Mouse (Mus musculus): ENCODE results near the gene Nrxn1. TPM values are rescaled to one million over a fixed set of nuclear protein-coding genes. Genes with fewer than 3 reads are reported as not detected.

The Nrxn1 gene
- polyA plus RNA-seq, 1 experiment from 2014 or later: 25.7 TPM

DNA sequence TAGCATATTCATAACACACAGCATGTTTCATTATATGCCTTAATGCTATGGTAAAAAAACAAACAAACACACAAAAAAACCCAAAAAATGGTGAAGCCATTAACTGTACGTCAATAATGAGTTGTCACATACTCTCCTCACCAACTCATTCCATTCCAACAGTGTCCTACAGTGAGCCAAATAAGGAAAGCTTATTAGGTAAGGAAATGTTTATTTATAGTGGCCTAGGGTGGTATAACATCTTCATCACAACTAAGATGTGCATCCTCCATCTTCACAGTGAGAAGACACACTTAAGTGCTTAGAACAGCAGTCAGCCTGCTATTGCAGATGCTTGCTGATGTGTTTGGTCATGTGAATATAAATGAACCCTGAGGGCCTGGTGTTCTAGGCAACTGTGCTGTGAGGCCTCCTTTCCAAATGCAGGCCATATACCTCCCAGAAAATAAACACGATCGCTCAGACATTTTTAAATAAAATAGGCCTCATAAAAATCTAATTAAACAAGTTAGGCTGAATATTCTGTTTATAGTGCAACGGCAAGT, 454.6 kb downstream of the Nrxn1 start:
- ATAC-seq (ENCODE audit: insufficient read depth, low FRiP score, low TSS enrichment) (no peak), DNase-seq (ENCODE audit: low spot score) (no peak)
- H3K9me3 ChIP-seq (ENCODE audit: control insufficient read depth, low read length): no peaks in the 10 kb centered on the region
- no peak overlapping the region for H3K4me3 ChIP-seq (ENCODE audit: low read depth, low read length)
- H3K9ac ChIP-seq (ENCODE audit: low read length): no peak overlapping the region
- no peaks in the 10 kb centered on the region for H3K4me1 ChIP-seq (ENCODE audit: control insufficient read depth, insufficient read depth, low read length)
- H3K4me2 ChIP-seq (ENCODE audit: low read depth): no peak overlapping the region
- H3K36me3 ChIP-seq (ENCODE audit: control insufficient read depth, insufficient read depth, low read length): no peaks in the 10 kb centered on the region
- no peaks in the 10 kb centered on the region for H3K27me3 ChIP-seq (ENCODE audit: control insufficient read depth, insufficient read depth, low read length)
- no peak overlapping the region for H3K27ac ChIP-seq (ENCODE audit: low read depth, low read length)
- 89% methylated on average over 4 of the region's 4 CpGs for WGBS

DNA sequence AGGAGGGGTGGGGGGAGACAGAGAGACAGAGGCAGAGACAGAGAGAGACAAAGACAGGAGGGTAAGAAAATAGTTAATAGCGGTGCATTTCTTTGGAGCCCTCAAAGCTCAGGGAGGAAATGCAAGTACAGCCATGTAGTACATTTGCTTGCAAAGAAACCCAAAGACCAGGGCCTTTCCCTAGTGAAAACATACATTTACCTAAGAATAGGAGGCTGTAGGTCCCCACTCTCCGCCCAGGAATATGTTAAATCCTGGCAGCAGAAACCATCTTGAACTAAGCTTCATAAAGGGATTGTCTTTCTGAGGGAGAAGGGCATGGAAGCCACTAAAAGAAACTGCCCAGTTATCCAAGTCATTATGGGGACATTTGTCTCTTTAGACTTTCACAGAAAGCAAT, 461.5 kb downstream of the Nrxn1 start:
- H3K4me3 ChIP-seq (ENCODE audit: low read depth, low read length): no peak overlapping the region
- no peak overlapping the region for H3K27ac ChIP-seq (ENCODE audit: low read depth, low read length)
- no peaks in the 10 kb centered on the region for H3K9me3 ChIP-seq (ENCODE audit: control insufficient read depth, low read length)
- no peaks in the 10 kb centered on the region for H3K4me1 ChIP-seq (ENCODE audit: control insufficient read depth, insufficient read depth, low read length)
- ATAC-seq (ENCODE audit: insufficient read depth, low FRiP score, low TSS enrichment): no peak
- H3K27me3 ChIP-seq (ENCODE audit: control insufficient read depth, insufficient read depth, low read length): no peaks in the 10 kb centered on the region
- H3K36me3 ChIP-seq (ENCODE audit: control insufficient read depth, insufficient read depth, low read length): no peaks in the 10 kb centered on the region
- H3K4me2 ChIP-seq (ENCODE audit: low read depth): no peak overlapping the region
- WGBS: 38% methylated on average over 2 of the region's 2 CpGs
- no peak for DNase-seq (ENCODE audit: low spot score)
- no peak overlapping the region for H3K9ac ChIP-seq (ENCODE audit: low read length)

DNA sequence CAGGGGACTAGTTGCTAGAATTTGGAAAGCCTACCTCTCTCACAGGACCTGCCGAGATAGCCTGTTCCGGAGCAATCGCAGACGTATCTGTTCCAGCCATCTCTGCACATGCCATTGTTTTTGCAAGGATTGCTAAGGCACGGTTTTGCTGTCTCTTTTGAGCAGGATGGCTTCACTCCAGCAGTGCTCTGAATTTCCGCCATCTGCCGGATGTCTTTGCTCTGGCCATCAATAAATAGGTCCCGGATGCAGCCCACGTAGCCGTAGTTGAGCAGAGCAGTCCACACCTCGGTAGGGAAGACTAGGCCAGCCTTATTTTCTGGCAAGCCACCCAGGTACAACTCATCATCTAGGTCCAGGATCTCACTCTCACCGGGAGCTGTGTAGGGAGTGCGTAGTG, 463.0 kb downstream of the Nrxn1 start:
- no peaks in the 10 kb centered on the region for H3K36me3 ChIP-seq (ENCODE audit: control insufficient read depth, insufficient read depth, low read length)
- no peak overlapping the region for H3K9ac ChIP-seq (ENCODE audit: low read length)
- no peaks in the 10 kb centered on the region for H3K9me3 ChIP-seq (ENCODE audit: control insufficient read depth, low read length)
- no peak overlapping the region for H3K4me2 ChIP-seq (ENCODE audit: low read depth)
- no peak overlapping the region for H3K27ac ChIP-seq (ENCODE audit: low read depth, low read length)
- no peak overlapping the region for H3K4me3 ChIP-seq (ENCODE audit: low read depth, low read length)
- ATAC-seq (ENCODE audit: insufficient read depth, low FRiP score, low TSS enrichment) (no peak), DNase-seq (ENCODE audit: low spot score) (no peak)
- 75% methylated on average over 13 of the region's 13 CpGs for WGBS
- no peaks in the 10 kb centered on the region for H3K4me1 ChIP-seq (ENCODE audit: control insufficient read depth, insufficient read depth, low read length)
- no peaks in the 10 kb centered on the region for H3K27me3 ChIP-seq (ENCODE audit: control insufficient read depth, insufficient read depth, low read length)

DNA sequence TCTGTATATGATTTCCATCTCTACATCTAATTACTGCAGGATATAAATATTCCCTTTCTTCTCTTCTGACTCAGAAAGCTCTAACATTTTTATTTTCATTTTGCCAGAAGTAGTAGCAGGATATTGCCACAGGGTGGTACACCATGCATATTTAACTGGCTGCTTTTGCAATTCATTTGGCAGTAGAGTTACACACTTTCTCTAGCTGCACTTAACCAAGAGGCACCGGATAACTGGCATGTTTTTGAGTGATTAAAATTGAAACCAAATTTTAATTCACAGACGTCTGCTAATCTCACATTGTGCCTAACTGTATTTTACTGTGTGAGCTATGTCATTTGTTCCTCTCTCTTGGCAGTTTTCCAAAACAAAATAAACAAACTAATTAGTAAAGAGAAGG, 464.4 kb downstream of the Nrxn1 start:
- H3K9ac ChIP-seq (ENCODE audit: low read length): no peak overlapping the region
- H3K36me3 ChIP-seq (ENCODE audit: control insufficient read depth, insufficient read depth, low read length): no peaks in the 10 kb centered on the region
- H3K27me3 ChIP-seq (ENCODE audit: control insufficient read depth, insufficient read depth, low read length): no peaks in the 10 kb centered on the region
- ATAC-seq (ENCODE audit: insufficient read depth, low FRiP score, low TSS enrichment) (peak; percentile 46; the same call in 1 of the 2 replicates), DNase-seq (ENCODE audit: low spot score) (peak; percentile 16)
- H3K4me1 ChIP-seq (ENCODE audit: control insufficient read depth, insufficient read depth, low read length): no peaks in the 10 kb centered on the region
- WGBS: 64% methylated on average over 2 of the region's 2 CpGs
- H3K4me2 ChIP-seq (ENCODE audit: low read depth): no peak overlapping the region
- H3K27ac ChIP-seq (ENCODE audit: low read depth, low read length): no peak overlapping the region
- no peak overlapping the region for H3K4me3 ChIP-seq (ENCODE audit: low read depth, low read length)
- no peaks in the 10 kb centered on the region for H3K9me3 ChIP-seq (ENCODE audit: control insufficient read depth, low read length)

DNA sequence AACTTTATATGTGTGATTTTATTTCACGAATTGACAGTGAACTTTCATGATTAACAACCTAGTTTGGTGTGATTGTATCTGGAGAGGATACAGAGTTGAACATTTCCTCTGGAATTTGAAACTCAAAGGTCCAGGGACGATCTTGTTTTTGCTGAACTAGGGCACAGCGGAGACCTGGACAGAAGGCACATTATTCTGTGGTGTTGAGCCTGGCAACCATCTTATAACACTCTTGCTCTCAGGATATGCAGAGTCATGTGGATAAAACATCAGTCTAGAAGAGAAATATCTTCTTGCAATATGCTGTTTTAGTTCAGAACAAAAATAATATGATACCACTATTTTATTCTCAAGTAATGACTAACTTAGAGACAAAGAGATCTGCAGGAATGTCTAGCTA, 464.9 kb downstream of the Nrxn1 start:
- H3K36me3 ChIP-seq (ENCODE audit: control insufficient read depth, insufficient read depth, low read length): no peaks in the 10 kb centered on the region
- ATAC-seq (ENCODE audit: insufficient read depth, low FRiP score, low TSS enrichment): no peak
- no peaks in the 10 kb centered on the region for H3K27me3 ChIP-seq (ENCODE audit: control insufficient read depth, insufficient read depth, low read length)
- no peak for DNase-seq (ENCODE audit: low spot score)
- no peak overlapping the region for H3K4me2 ChIP-seq (ENCODE audit: low read depth)
- H3K9ac ChIP-seq (ENCODE audit: low read length): no peak overlapping the region
- H3K9me3 ChIP-seq (ENCODE audit: control insufficient read depth, low read length): no peaks in the 10 kb centered on the region
- no peak overlapping the region for H3K4me3 ChIP-seq (ENCODE audit: low read depth, low read length)
- no peaks in the 10 kb centered on the region for H3K4me1 ChIP-seq (ENCODE audit: control insufficient read depth, insufficient read depth, low read length)
- no peak overlapping the region for H3K27ac ChIP-seq (ENCODE audit: low read depth, low read length)
- WGBS: 68% methylated on average over 3 of the region's 3 CpGs

DNA sequence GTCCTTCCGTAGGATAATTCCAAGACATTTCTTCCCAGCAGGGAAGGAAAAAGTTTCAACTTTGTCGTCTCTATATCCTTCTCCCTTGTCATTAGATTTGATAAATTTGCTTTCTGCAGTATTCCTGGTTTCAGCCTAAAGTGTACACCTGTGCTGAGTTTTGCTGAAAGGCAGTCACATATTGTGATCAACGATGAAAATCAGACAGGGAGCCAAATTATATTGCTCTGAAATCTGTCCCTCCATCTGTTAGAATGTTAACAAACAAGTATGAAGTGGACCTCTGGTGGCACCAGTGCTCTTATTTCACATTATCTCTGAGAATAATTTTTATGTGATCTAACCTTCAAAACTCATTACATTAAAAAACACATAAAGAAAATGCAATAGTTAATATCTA, 465.5 kb downstream of the Nrxn1 start:
- Histone ChIP-seq H3K4me2 (ENCODE audit: low read depth) (no peak overlapping the region), H3K9ac (ENCODE audit: low read length) (no peak overlapping the region), H3K27me3 (ENCODE audit: control insufficient read depth, insufficient read depth, low read length) (no peaks in the 10 kb centered on the region), H3K4me1 (ENCODE audit: control insufficient read depth, insufficient read depth, low read length) (no peaks in the 10 kb centered on the region), H3K27ac (ENCODE audit: low read depth, low read length) (no peak overlapping the region), H3K4me3 (ENCODE audit: low read depth, low read length) (no peak overlapping the region), H3K36me3 (ENCODE audit: control insufficient read depth, insufficient read depth, low read length) (no peaks in the 10 kb centered on the region), H3K9me3 (ENCODE audit: control insufficient read depth, low read length) (no peaks in the 10 kb centered on the region)
- DNase-seq (ENCODE audit: low spot score): no peak
- no peak for ATAC-seq (ENCODE audit: insufficient read depth, low FRiP score, low TSS enrichment)
- WGBS: 71% methylated on average over 3 of the region's 3 CpGs

DNA sequence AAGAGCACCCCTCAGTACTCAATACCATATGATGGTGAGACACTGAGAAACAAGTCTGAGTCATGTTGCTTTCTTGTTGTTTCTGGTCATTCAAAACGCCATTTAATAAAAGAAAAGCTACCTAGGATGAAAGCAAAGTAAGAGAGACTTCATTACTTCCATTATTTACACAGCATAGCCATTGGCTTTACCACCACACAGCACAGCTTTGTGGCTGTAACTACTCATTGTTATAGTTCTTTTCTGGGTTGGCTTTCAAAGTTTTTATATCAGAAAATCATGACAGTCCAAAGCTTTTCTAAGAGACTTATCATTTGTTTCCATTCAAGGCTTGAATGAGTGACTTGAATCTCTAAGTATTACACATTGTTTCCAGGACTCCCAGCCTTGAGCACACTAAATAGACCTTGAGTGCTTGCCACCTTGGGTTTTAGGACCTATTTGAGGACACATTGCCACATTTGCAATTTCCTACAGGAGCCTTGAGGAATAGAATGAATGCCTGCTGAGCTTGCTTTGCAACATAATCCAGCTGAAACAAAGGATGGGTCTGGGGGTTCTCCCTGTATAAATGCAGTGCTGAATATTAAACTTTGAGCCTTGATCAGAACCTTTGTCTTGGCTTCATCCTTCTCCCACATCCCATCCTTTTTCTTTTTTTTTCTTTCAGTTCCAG, 468.1 kb downstream of the Nrxn1 start:
- no peak overlapping the region for H3K9ac ChIP-seq (ENCODE audit: low read length)
- H3K4me3 ChIP-seq (ENCODE audit: low read depth, low read length): no peak overlapping the region
- no peak overlapping the region for H3K27ac ChIP-seq (ENCODE audit: low read depth, low read length)
- no peaks in the 10 kb centered on the region for H3K4me1 ChIP-seq (ENCODE audit: control insufficient read depth, insufficient read depth, low read length)
- H3K4me2 ChIP-seq (ENCODE audit: low read depth): no peak overlapping the region
- H3K36me3 ChIP-seq (ENCODE audit: control insufficient read depth, insufficient read depth, low read length): no peaks in the 10 kb centered on the region
- DNase-seq (ENCODE audit: low spot score): no peak
- no peaks in the 10 kb centered on the region for H3K27me3 ChIP-seq (ENCODE audit: control insufficient read depth, insufficient read depth, low read length)
- no peaks in the 10 kb centered on the region for H3K9me3 ChIP-seq (ENCODE audit: control insufficient read depth, low read length)
- no peak; the same call in 1 of the 2 replicates for ATAC-seq (ENCODE audit: insufficient read depth, low FRiP score, low TSS enrichment)
- WGBS: 26% methylated on average over 1 of the region's 1 CpGs

DNA sequence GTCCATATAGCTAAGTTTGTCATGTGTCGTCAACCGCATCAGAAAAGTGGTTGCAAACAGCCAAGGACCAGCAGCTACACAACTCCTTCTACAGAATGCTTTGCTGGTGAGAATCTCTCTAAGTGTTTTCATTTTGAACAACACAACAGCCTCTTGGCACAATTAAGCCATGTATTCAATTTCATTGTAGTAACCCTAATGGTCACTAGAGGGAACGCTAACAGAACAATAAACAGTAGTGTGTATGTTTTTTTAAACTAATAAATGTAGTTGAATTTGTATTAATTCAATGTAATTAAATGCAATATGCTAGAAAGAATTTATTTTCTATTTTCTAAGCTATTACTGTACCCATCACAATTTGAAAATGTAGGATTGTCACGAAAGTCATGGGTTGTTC, 471.0 kb downstream of the Nrxn1 start:
- Histone ChIP-seq H3K4me2 (ENCODE audit: low read depth) (no peak overlapping the region), H3K9ac (ENCODE audit: low read length) (no peak overlapping the region), H3K36me3 (ENCODE audit: control insufficient read depth, insufficient read depth, low read length) (no peaks in the 10 kb centered on the region), H3K9me3 (ENCODE audit: control insufficient read depth, low read length) (no peaks in the 10 kb centered on the region), H3K4me1 (ENCODE audit: control insufficient read depth, insufficient read depth, low read length) (no peaks in the 10 kb centered on the region), H3K4me3 (ENCODE audit: low read depth, low read length) (no peak overlapping the region), H3K27ac (ENCODE audit: low read depth, low read length) (no peak overlapping the region), H3K27me3 (ENCODE audit: control insufficient read depth, insufficient read depth, low read length) (no peaks in the 10 kb centered on the region)
- no peak for ATAC-seq (ENCODE audit: insufficient read depth, low FRiP score, low TSS enrichment)
- 84% methylated on average over 4 of the region's 4 CpGs for WGBS
- DNase-seq (ENCODE audit: low spot score): no peak

DNA sequence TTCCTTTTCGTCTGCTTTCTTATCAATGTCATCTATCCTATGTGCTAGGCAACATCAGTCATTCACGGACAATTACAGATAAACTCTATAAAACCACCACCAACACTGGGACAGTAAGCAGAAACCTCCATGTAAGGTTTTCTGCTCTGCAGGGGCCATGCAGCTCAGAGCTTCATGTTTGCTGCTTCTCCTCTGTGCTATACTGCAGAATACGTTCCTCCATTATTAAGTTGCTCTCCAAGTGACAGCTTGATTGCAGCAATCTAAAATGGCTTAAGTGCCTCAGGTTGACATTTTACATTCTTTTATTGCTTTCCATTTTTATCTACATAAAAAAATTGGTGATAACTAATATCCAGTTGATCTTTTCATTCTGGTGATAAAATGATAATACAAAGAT, 477.9 kb downstream of the Nrxn1 start:
- ATAC-seq (ENCODE audit: insufficient read depth, low FRiP score, low TSS enrichment) (no peak), DNase-seq (ENCODE audit: low spot score) (no peak)

More for the DNA sequence above, 477.9 kb downstream of the Nrxn1 start:
- Histone ChIP-seq H3K36me3 (ENCODE audit: control insufficient read depth, insufficient read depth, low read length) (no peaks in the 10 kb centered on the region), H3K9ac (ENCODE audit: low read length) (no peak overlapping the region), H3K4me1 (ENCODE audit: control insufficient read depth, insufficient read depth, low read length) (no peaks in the 10 kb centered on the region), H3K9me3 (ENCODE audit: control insufficient read depth, low read length) (no peaks in the 10 kb centered on the region), H3K4me3 (ENCODE audit: low read depth, low read length) (no peak overlapping the region), H3K27me3 (ENCODE audit: control insufficient read depth, insufficient read depth, low read length) (no peaks in the 10 kb centered on the region), H3K4me2 (ENCODE audit: low read depth) (no peak overlapping the region), H3K27ac (ENCODE audit: low read depth, low read length) (no peak overlapping the region)
- WGBS: 79% methylated on average over 3 of the region's 3 CpGs

All from neural tube, embryonic 11.5 days (tissue).